Mouse (Mus musculus): ENCODE data around the gene Pcsk5.
A peak's percentile ranks its signal among the peaks of the same experiment; 100 is the strongest.

Gene Pcsk5

GRCm38 (mm10) chr19:17744474-17745069, 92.9 kb downstream of the Pcsk5 start:
- DNase-seq (ENCODE audit: low spot score in 2 of 2) = no peak

- DNase-seq (ENCODE audit: low spot score in 2 of 2) = no peak
Measured at GRCm38 (mm10) chr19:17741465-17741864, 96.0 kb downstream of the Pcsk5 start.

- no peak for DNase-seq (ENCODE audit: low spot score in 2 of 2)
Measured at GRCm38 (mm10) chr19:17732676-17733277, 104.7 kb downstream of the Pcsk5 start.

- no peak for DNase-seq (ENCODE audit: low spot score in 2 of 2)
Measured at GRCm38 (mm10) chr19:17717066-17717465, 120.4 kb downstream of the Pcsk5 start.

- no peak for DNase-seq (ENCODE audit: low spot score in 2 of 2)
Measured at GRCm38 (mm10) chr19:17715281-17715955, 122.0 kb downstream of the Pcsk5 start.

- no peak for DNase-seq (ENCODE audit: low spot score in 2 of 2)
Measured at GRCm38 (mm10) chr19:17691626-17692025, 145.8 kb downstream of the Pcsk5 start.

- no peak for DNase-seq (ENCODE audit: low spot score in 2 of 2)
Measured at GRCm38 (mm10) chr19:17678371-17678770, 159.1 kb downstream of the Pcsk5 start.

GRCm38 (mm10) chr19:17662676-17663075, 174.8 kb downstream of the Pcsk5 start:
- no peak for DNase-seq (ENCODE audit: low spot score in 2 of 2)

GRCm38 (mm10) chr19:17662271-17662670, 175.2 kb downstream of the Pcsk5 start:
- no peak for DNase-seq (ENCODE audit: low spot score in 2 of 2)

- DNase-seq (ENCODE audit: low spot score in 2 of 2) = no peak
Measured at GRCm38 (mm10) chr19:17659321-17659720, 178.1 kb downstream of the Pcsk5 start.

GRCm38 (mm10) chr19:17650831-17651502, 186.5 kb downstream of the Pcsk5 start:
- no peak for DNase-seq (ENCODE audit: low spot score in 2 of 2)

GRCm38 (mm10) chr19:17649967-17650366, 187.5 kb downstream of the Pcsk5 start:
- DNase-seq (ENCODE audit: low spot score in 2 of 2) = no peak

GRCm38 (mm10) chr19:17643128-17643797, 194.2 kb downstream of the Pcsk5 start:
- DNase-seq (ENCODE audit: low spot score in 2 of 2) = no peak

GRCm38 (mm10) chr19:17635984-17636383, 201.4 kb downstream of the Pcsk5 start:
- DNase-seq (ENCODE audit: low spot score in 2 of 2) = peak in 1 of 2 experiments; percentile 19

- DNase-seq (ENCODE audit: low spot score in 2 of 2) = no peak
Measured at GRCm38 (mm10) chr19:17615646-17616045, 221.8 kb downstream of the Pcsk5 start.

GRCm38 (mm10) chr19:17606510-17606909, 230.9 kb downstream of the Pcsk5 start:
- DNase-seq (ENCODE audit: low spot score in 2 of 2) = no peak

GRCm38 (mm10) chr19:17606093-17606492, 231.3 kb downstream of the Pcsk5 start:
- no peak for DNase-seq (ENCODE audit: low spot score in 2 of 2)

- no peak for DNase-seq (ENCODE audit: low spot score in 2 of 2)
Measured at GRCm38 (mm10) chr19:17603322-17603721, 234.1 kb downstream of the Pcsk5 start.

- DNase-seq (ENCODE audit: low spot score in 2 of 2) = no peak
Measured at GRCm38 (mm10) chr19:17600347-17600746, 237.1 kb downstream of the Pcsk5 start.

- DNase-seq (ENCODE audit: low spot score in 2 of 2) = no peak
Measured at GRCm38 (mm10) chr19:17592790-17593189, 244.6 kb downstream of the Pcsk5 start.

GRCm38 (mm10) chr19:17591335-17591734, 246.1 kb downstream of the Pcsk5 start:
- DNase-seq (ENCODE audit: low spot score in 2 of 2) = no peak

GRCm38 (mm10) chr19:17590314-17590713, 247.1 kb downstream of the Pcsk5 start:
- no peak for DNase-seq (ENCODE audit: low spot score in 2 of 2)
